Mouse (Mus musculus) left cerebral cortex, postnatal 25 days (tissue): ENCODE data around the gene Cacng8. TPM values are rescaled to one million over a fixed set of nuclear protein-coding genes. Genes with fewer than 3 reads are reported as not detected.
A peak's percentile ranks its signal among the peaks of the same experiment; 100 is the strongest.

ENCODE experiments used
- DNase-seq, 2 experiments: peaks; one replicate each; pipeline ENCODE4 v3.0.0; 2022; ENCODE audit warnings: low spot score in 2 of 2, mixed read lengths in 1 of 2
- intact Hi-C: fragments of 180-260 bp; cut with DNase I; formaldehyde crosslinking; loops from one replicate; pipeline ENCODE4 v1.15.1; 2025
- total RNA-seq, 2 experiments: library from RNA; stranded (reverse); gene quantifications; 2 replicates each; pipeline ENCODE4 v1.2.3; 2021

Cacng8 gene
- 100 to 1,000 TPM; 172 to 174 TPM for total RNA-seq

DNA sequence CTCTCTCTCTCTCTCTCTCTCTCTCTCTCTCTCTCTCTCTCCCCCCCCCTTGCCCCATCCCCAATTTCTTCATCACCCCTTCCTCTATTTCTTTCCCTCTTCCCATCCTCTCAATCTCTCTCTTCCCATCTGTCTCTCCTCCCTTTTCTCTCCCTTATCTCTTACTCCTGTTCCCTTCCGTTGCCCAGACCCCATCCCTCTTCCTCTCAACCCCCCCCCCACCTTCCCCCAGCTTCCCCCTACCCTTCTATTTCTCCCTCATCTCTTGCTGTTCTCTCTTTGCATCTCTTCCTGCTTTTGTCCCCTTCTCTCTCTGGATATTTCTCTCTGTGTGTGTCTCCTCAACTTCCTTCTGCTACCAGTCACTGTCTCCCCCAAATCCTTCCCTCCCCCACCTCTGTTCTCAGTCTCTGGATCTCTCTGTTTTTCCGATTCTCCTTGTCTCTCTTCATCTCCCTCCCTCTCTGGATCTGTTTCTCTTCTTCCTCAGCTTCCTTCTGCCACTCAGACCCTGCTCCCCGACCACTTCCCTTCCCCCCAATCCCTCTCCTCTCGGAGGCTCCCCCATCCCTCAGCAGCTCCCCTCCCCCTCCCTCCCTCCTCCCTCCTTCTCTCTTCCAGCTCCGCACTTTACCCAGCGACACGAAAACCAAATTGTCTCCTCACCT, at the start of gene Cacng8:
TSS of gene Cacng8 (plus strand) at position 271 of the 668 bp plus-strand sequence.
- DNase-seq, result peak in 1 of 2 experiments; percentile 51
- intact Hi-C loops, result loop anchor here (2.0 kb wide), 1 partner anchor 58 kb away; the partner anchor contains the start of gene Cacng7

- intact Hi-C loops, result loop anchor here (5.0 kb wide), 1 partner anchor 52 kb away; no protein-coding TSS in a partner anchor
- DNase-seq, result no peak
Measured at GRCm38 (mm10) chr7:3343861-3344260, 46.6 kb upstream of the Cacng8 start.

GRCm38 (mm10) chr7:3345301-3345700, 45.2 kb upstream of the Cacng8 start:
- no peak for DNase-seq
- intact Hi-C loops, result no loop called here

DNA sequence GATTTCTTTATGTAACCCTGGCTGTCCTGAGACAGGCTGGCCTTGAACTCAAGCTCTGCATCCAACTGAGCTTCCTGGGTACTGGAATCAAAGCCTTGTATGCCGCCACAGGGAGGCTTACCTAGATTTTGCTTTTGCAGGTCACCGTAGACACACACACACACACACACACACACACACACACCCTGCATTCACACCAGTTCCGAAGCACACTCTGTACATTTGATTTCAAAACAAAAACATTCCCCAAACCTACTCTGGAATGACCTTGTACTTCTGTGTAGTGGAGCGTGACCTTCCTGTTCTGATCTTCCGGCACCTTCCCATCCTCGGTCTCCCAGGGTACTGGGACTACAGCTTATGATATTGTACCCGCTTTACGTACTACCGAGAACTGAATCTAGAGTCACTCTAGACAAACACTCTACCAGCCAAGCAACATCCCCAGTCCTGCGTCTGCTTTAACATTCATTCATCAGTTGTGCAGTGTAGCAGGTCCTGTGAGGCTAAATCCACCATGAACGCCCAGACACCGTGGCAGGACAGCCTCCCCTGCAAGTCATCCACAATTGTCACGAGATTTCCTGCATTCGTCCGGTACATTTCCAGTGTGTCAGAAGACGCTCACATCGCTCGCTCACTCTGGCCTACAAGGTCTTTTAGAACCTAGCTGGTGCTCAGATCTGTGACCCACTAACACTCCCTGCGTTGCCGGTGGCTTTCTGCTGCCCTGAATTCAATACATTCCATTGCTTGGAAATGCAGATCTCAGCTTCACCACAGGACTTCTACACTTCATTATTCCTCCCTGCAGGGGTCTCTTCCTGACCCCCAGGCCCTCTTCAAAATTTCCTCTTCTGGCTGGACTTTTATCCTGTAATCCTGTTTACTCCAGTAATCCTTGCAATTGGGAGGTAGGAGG, 42.9 kb upstream of the Cacng8 start:
- intact Hi-C loops, result no loop called here

DNA sequence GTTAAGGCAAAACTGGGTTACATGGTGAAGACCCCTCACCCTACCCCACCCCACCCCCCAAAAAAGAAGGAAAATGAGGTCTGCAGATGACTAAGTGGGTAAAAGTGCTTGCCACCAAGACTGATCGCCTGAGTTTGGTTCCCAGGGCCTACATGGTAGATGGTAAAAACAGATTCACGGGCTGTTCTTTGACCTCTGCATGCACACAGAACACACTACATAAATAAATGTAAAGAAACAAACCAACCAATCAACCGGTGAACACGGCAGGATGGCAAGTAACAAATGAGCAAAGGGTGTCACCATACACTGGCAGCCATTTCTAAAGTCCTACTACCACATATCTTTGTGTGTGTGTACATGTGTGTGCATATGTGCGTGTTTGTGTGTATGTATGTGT, 42.2 kb upstream of the Cacng8 start:
- DNase-seq, result no peak
- intact Hi-C loops, result no loop called here

More for the DNA sequence above, 42.9 kb upstream of the Cacng8 start:
- DNase-seq, result no peak

DNA sequence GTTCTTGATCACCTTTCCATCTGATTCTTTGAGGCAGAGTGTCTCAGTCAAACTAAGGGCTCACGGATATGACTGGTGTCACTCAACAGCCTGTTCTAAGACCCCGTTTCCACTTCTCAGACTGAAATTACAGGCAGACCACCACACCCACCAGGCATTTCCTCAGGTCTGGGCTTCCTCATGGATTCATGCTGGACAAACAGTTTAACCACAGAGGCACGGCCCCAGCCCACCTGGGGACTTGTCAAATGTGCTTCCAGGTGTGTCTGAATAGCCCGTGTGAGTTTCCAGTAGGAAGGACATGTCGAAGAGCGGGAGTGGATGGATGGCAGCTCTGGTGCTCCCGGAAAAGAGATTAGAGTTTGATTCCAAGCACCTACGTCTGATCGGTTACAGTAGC, 40.7 kb upstream of the Cacng8 start:
- intact Hi-C loops, result no loop called here
- DNase-seq, result no peak

DNA sequence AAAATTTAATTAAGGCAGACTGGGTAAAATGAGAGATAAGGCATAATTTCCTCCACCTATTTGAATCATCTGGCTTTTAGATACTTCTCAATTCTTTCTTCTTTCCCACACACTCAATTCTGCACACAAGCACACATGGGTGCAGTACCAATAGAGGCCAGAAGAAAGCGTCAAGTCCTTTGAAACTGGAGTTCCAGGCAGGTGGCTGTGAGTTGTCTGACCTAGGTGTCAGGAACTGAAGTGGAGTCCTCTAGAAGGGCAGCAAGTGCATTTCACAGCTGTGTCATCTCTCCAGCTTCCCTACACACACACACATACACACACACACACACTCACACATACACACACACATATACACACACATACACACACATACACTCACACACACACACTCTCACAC, 38.9 kb upstream of the Cacng8 start:
- intact Hi-C loops, result no loop called here
- DNase-seq, result no peak

GRCm38 (mm10) chr7:3354850-3355249, 35.6 kb upstream of the Cacng8 start:
- intact Hi-C loops, result no loop called here
- DNase-seq, result no peak

DNA sequence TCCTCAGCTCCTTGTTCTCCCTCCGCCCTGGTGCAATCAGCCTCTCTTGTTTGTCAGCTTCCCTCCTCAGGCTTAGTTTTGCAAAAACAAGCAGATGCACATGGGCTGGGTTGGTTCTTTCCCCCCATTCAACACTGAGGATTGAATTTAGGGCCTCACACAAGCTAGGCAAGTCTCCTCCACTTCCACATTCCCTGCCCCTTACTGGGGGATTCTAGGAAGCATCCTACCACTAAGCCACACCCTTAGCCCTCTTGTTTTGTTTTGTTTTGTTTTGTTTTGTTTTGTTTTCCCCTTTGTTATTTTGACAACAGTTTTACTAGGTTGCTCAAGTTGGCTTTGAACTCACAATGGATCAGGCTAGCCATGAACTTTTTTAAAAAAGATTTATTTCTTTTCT, 29.8 kb upstream of the Cacng8 start:
- no peak for DNase-seq
- intact Hi-C loops, result no loop called here

DNA sequence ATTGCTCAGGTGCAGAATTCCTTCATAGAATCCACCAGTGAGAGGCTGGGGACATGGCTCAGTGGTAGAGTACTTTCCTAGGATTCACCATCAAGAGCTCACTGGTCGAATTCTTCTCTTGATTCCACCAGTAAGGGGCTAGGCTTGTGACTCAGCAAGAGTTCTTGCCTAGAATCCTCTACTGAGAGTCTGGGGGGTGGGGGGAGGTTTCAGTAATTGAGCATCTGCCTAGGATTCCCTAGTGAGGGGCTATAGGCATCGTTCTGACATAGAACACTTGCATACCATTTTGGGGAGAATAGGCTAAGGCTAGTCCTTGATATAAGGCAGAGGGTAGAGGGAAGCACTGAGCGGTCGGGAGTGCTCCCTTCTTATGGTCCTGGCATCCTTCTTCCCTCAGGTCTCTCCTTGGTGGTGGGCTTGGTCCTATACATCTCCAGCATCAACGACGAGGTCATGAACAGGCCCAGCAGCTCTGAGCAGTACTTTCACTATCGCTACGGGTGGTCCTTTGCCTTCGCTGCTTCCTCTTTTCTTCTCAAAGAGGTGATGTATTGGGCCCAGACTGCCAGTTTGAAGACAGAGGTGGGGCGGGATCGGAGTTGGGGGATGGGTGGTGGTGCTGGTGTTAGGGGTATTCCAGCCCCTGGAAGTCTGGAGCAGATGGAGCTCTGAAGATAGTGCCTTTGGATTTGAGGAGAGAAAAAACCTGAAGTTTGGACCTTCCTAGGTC, 24.8 kb upstream of the Cacng8 start:
- intact Hi-C loops, result no loop called here
- no peak for DNase-seq

DNA sequence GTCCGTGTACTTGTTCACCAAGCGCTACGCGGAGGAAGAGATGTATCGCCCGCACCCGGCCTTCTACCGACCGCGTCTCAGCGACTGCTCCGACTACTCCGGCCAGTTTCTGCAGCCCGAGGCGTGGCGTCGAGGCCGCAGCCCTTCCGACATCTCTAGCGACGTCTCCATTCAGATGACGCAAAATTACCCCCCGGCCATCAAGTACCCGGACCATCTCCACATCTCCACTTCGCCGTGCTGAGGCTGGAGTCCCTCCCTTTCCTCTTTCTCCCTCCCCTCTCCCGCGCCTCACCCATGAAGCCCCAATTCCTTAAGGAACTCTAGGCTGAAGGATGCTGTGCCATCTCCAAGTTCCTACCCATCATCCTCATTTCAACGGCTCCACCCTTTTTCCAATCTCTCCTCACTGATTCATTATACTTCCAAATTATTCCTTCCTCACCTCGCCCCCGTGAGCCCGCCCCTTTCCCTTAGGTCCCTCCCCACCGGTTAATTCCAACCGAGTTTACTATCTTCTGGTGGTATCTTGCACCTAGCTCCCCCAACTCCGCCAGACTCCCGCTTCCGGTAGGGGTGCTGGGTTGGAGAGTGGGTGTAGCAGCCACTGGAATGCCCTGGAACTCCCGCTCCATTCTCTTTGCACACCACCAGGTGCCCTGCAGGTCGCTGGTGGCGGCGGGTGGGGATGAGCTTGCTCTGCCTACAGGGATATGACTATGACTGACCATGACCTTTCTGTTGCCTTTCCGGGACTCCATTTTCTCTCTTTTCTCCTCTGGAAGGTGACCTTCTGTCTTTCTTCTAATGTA, 23.6 kb upstream of the Cacng8 start:
- no peak for DNase-seq

GRCm38 (mm10) chr7:3367569-3367968, 22.9 kb upstream of the Cacng8 start:
- intact Hi-C loops, result no loop called here
- no peak for DNase-seq

More for the DNA sequence above, 23.6 kb upstream of the Cacng8 start:
- intact Hi-C loops, result no loop called here

GRCm38 (mm10) chr7:3368311-3368710, 22.2 kb upstream of the Cacng8 start:
- DNase-seq, result no peak
- intact Hi-C loops, result no loop called here

GRCm38 (mm10) chr7:3369189-3369588, 21.3 kb upstream of the Cacng8 start:
- intact Hi-C loops, result no loop called here
- no peak for DNase-seq

GRCm38 (mm10) chr7:3370407-3370806, 20.1 kb upstream of the Cacng8 start:
- no peak for DNase-seq
- intact Hi-C loops, result no loop called here

DNA sequence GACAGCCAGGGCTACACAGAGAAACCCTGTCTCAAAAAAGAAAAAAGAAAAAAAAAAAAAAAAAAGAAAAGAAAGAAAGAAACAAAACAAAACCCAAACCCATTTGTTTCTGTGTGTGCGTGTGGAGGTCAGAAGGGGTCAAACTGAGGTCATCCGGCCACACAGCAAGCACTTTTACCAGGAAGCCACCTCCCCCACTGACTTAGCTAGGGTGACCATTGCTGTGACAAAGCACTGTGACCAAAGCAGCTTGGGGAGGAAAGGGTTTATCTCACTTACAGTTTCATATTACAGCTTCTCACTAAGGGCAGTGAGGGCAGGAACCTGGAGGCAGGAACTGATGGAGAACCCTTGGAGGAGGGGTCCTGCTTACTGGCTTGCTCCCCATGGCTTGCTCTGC, 18.1 kb upstream of the Cacng8 start:
- DNase-seq, result no peak
- intact Hi-C loops, result no loop called here

GRCm38 (mm10) chr7:3373754-3374153, 16.7 kb upstream of the Cacng8 start:
- no peak for DNase-seq

GRCm38 (mm10) chr7:3376831-3377230, 13.7 kb upstream of the Cacng8 start:
- peak in 1 of 2 experiments; percentile 53 for DNase-seq
- intact Hi-C loops, result no loop called here

More at GRCm38 (mm10) chr7:3373754-3374153, 16.7 kb upstream of the Cacng8 start:
- intact Hi-C loops, result no loop called here

- DNase-seq, result no peak
- intact Hi-C loops, result no loop called here
Measured at GRCm38 (mm10) chr7:3382123-3382522, 8.4 kb upstream of the Cacng8 start.
